Mouse (Mus musculus) layer of hippocampus, postnatal 10 days (tissue): ENCODE results near the gene Ankar. TPM values are rescaled to one million over a fixed set of nuclear protein-coding genes. Genes with fewer than 3 reads are reported as not detected.

Experiments
- DNase-seq, 2 experiments: peaks; one replicate each; pipeline ENCODE4 v3.0.0; 2021; ENCODE audit warnings: low spot score in 2 of 2
- long read RNA-seq: library from polyadenylated mRNA; stranded (forward); transcript quantifications from one replicate; pipeline ENCODE4 v2.0.0, GENCODE M21; 2023
- total RNA-seq, 2 experiments: library from RNA; stranded (reverse); gene quantifications; 2 replicates each; pipeline ENCODE4 v1.2.3; 2021

Gene Ankar
- total RNA-seq: not detected
- long read RNA-seq: 0 reads

- DNase-seq: no peak
These were observed at the start of gene Ankar for GRCm38 (mm10) chr1:72700479-72700878. TSS of gene Ankar (minus strand) at chr1:72700579.

GRCm38 (mm10) chr1:72746382-72746781 is 46.0 kb upstream of the Ankar start:
- DNase-seq: peak; percentile 51 to 53

GRCm38 (mm10) chr1:72744816-72745506 is 44.6 kb upstream of the Ankar start:
- DNase-seq: no peak

GRCm38 (mm10) chr1:72741406-72741805 is 41.0 kb upstream of the Ankar start:
- DNase-seq: no peak

- DNase-seq: peak; percentile 49 to 59
These were observed 39.3 kb upstream of the Ankar start for GRCm38 (mm10) chr1:72739681-72740063.

GRCm38 (mm10) chr1:72738946-72739680 is 38.7 kb upstream of the Ankar start:
- DNase-seq: peak; percentile 28

GRCm38 (mm10) chr1:72736397-72737125 is 36.2 kb upstream of the Ankar start:
- no peak for DNase-seq

GRCm38 (mm10) chr1:72733191-72733691 is 32.9 kb upstream of the Ankar start:
- no peak for DNase-seq

GRCm38 (mm10) chr1:72730126-72730525 is 29.7 kb upstream of the Ankar start:
- no peak for DNase-seq

- DNase-seq: no peak
These were observed 28.4 kb upstream of the Ankar start for GRCm38 (mm10) chr1:72728781-72729180.

GRCm38 (mm10) chr1:72725941-72726340 is 25.6 kb upstream of the Ankar start:
- no peak for DNase-seq

- DNase-seq: no peak
These were observed 24.0 kb upstream of the Ankar start for GRCm38 (mm10) chr1:72724354-72724753.

- no peak for DNase-seq
These were observed 22.3 kb upstream of the Ankar start for GRCm38 (mm10) chr1:72722646-72723045.

- DNase-seq: no peak
These were observed 19.8 kb upstream of the Ankar start for GRCm38 (mm10) chr1:72720115-72720725.

- DNase-seq: peak; percentile 57 to 66
These were observed 18.5 kb upstream of the Ankar start for GRCm38 (mm10) chr1:72718846-72719245.

GRCm38 (mm10) chr1:72717540-72717939 is 17.2 kb upstream of the Ankar start:
- DNase-seq: no peak

GRCm38 (mm10) chr1:72716926-72717325 is 16.5 kb upstream of the Ankar start:
- DNase-seq: peak; percentile 82 to 84

- no peak for DNase-seq
These were observed 16.0 kb upstream of the Ankar start for GRCm38 (mm10) chr1:72716421-72716820.

- DNase-seq: no peak
These were observed 15.4 kb upstream of the Ankar start for GRCm38 (mm10) chr1:72715593-72716361.

GRCm38 (mm10) chr1:72715065-72715464 is 14.7 kb upstream of the Ankar start:
- no peak for DNase-seq

- no peak for DNase-seq
These were observed 14.2 kb upstream of the Ankar start for GRCm38 (mm10) chr1:72714547-72714946.
